Mouse (Mus musculus) kidney, adult 2 months (tissue): ENCODE measurements around the gene Sipa1.

Experiments
- CTCF ChIP-seq: fragments of 200-500 bp; conservative IDR thresholded peaks from 2 replicates; pipeline ENCODE4 v1.5.1; 2011; ENCODE audit warnings: low read depth, mild to moderate bottlenecking, control low read depth, low read length, moderate library complexity, mixed read lengths; ENCODE audit not compliant: insufficient read depth, insufficient read length
- POLR2A ChIP-seq: fragments of 200-500 bp; IDR thresholded peaks from one replicate; pipeline ENCODE4 v1.6.1; 2011; ENCODE audit warnings: low read depth, low read length, control low read depth

DNA sequence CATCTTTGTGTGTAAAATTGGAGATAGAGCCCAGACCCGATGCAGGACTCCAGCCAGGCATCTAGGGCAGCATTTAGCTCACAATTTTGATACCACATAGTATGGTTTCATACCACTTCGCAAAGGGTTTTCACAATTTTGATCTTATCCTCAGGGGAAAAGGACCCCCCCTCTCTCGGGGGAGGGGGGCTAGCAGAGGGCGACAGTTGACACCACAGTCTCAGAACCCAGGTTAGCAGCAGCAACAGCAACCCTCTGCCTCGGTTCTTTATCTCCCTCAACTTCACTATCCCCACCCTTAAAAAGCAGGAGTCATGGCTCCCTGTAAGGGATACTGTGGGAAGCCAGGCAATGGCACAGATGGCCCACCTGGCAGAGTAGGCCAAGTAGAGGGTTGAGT, 49.7 kb upstream of the Sipa1 start:
- no peak for TF ChIP-seq POLR2A
- TF ChIP-seq CTCF = no peak
